In genomic region chr3:53599315-53599714, GRCm38 (mm10) we compare ENCODE assay signal across 15 mouse cellular contexts. TPM values are rescaled to one million over a fixed set of nuclear protein-coding genes. Genes with fewer than 3 reads are reported as not detected.
DNase-seq lines count a peak whose midpoint lies in the region; ATAC-seq lines count a peak whose summit lies in the region.
"Had no signal": no experiment of that assay in that cellular context is flagged by ENCODE, and none has a peak within 500 bp of the region (broad histone marks: within the 10 kb centered on the region; RNA-seq: fewer than 3 reads in every experiment).

No protein-coding gene starts in this region.

- no peak overlapping the region for H3K9ac ChIP-seq in embryonic facial prominence, embryonic 13.5 days
- H3K9ac ChIP-seq in limb, embryonic 11.5 days (ENCODE audit: low read length): no peak overlapping the region
- no peak overlapping the region for H3K9ac ChIP-seq in forebrain, embryonic 13.5 days
- H3K9ac ChIP-seq: hindbrain, embryonic 13.5 days; liver, embryonic 13.5 days; neural tube, embryonic 15.5 days had no signal

- 18% methylated on average over 7 of the region's 7 CpGs for WGBS in embryonic facial prominence, embryonic 13.5 days
- WGBS in limb, embryonic 11.5 days: 12% methylated on average over 7 of the region's 7 CpGs
- WGBS in forebrain, embryonic 13.5 days: 35% methylated on average over 7 of the region's 7 CpGs

- no peaks in the 10 kb centered on the region for H3K36me3 ChIP-seq in embryonic facial prominence, embryonic 13.5 days
- no peaks in the 10 kb centered on the region for H3K36me3 ChIP-seq in limb, embryonic 11.5 days (ENCODE audit: control insufficient read depth, insufficient read depth, low read length)
- no peaks in the 10 kb centered on the region for H3K36me3 ChIP-seq in forebrain, embryonic 13.5 days (ENCODE audit: poor library complexity, severe bottlenecking)
- H3K36me3 ChIP-seq: forebrain, embryonic 10.5 days; hindbrain, embryonic 13.5 days; liver, embryonic 13.5 days; neural tube, embryonic 15.5 days had no signal

- peaks cover 24% of the 10 kb centered on the region for H3K4me1 ChIP-seq in embryonic facial prominence, embryonic 13.5 days
- H3K4me1 ChIP-seq in limb, embryonic 11.5 days (ENCODE audit: control insufficient read depth, insufficient read depth, low read length): peaks cover 14% of the 10 kb centered on the region
- 0 out of 2 replicates have a peak, but pooled peaks cover 3% of the 10 kb centered on the region for H3K4me1 ChIP-seq in forebrain, embryonic 13.5 days
- H3K4me1 ChIP-seq: hindbrain, embryonic 13.5 days; liver, embryonic 13.5 days; neural tube, embryonic 15.5 days had no signal

- H3K9me3 ChIP-seq in embryonic facial prominence, embryonic 13.5 days: no peaks in the 10 kb centered on the region
- H3K9me3 ChIP-seq in limb, embryonic 11.5 days (ENCODE audit: control insufficient read depth, low read length): no peaks in the 10 kb centered on the region
- no peaks in the 10 kb centered on the region for H3K9me3 ChIP-seq in forebrain, embryonic 13.5 days (replicated peaks)
- H3K9me3 ChIP-seq: forebrain, embryonic 10.5 days; hindbrain, embryonic 13.5 days; liver, embryonic 13.5 days; neural tube, embryonic 15.5 days had no signal

- H3K27ac ChIP-seq in embryonic facial prominence, embryonic 13.5 days: peak overlapping the region; percentile 51; the same call in 1 of the 2 replicates
- no peak overlapping the region for H3K27ac ChIP-seq in limb, embryonic 11.5 days (replicated peaks; ENCODE audit: low read depth, low read length)
- H3K27ac ChIP-seq in forebrain, embryonic 13.5 days: no peak overlapping the region
- H3K27ac ChIP-seq: forebrain, embryonic 10.5 days; hindbrain, embryonic 13.5 days; liver, embryonic 13.5 days; neural tube, embryonic 15.5 days had no signal

- no peaks in the 10 kb centered on the region for H3K27me3 ChIP-seq in embryonic facial prominence, embryonic 13.5 days
- H3K27me3 ChIP-seq in limb, embryonic 11.5 days (ENCODE audit: control insufficient read depth, insufficient read depth, low read length): no peaks in the 10 kb centered on the region
- H3K27me3 ChIP-seq in forebrain, embryonic 13.5 days: no peaks in the 10 kb centered on the region
- H3K27me3 ChIP-seq: CH12.LX; hindbrain, embryonic 13.5 days; liver, embryonic 13.5 days; megakaryocyte, embryonic 14.5 days; neural tube, embryonic 15.5 days had no signal

- ATAC-seq in embryonic facial prominence, embryonic 13.5 days (ENCODE audit: insufficient number of reproducible peaks, insufficient read depth, low FRiP score, low TSS enrichment, low read depth): no peak
- no peak for ATAC-seq in limb, embryonic 11.5 days (ENCODE audit: insufficient number of reproducible peaks, low FRiP score, low TSS enrichment, low read depth)
- no peak for ATAC-seq in forebrain, embryonic 13.5 days

- H3K4me3 ChIP-seq in embryonic facial prominence, embryonic 13.5 days: no peak overlapping the region
- no peak overlapping the region for H3K4me3 ChIP-seq in limb, embryonic 11.5 days (ENCODE audit: low read depth, low read length)
- no peak overlapping the region for H3K4me3 ChIP-seq in forebrain, embryonic 13.5 days
- H3K4me3 ChIP-seq: forebrain, embryonic 10.5 days; hindbrain, embryonic 13.5 days; liver, embryonic 13.5 days; megakaryocyte, embryonic 14.5 days; neural tube, embryonic 15.5 days had no signal

- peak overlapping the region; percentile 16; the same call in 1 of the 2 replicates for H3K4me2 ChIP-seq in embryonic facial prominence, embryonic 13.5 days
- no peak overlapping the region for H3K4me2 ChIP-seq in limb, embryonic 11.5 days (ENCODE audit: low read depth, severe bottlenecking)
- no peak overlapping the region for H3K4me2 ChIP-seq in forebrain, embryonic 13.5 days
- H3K4me2 ChIP-seq: hindbrain, embryonic 13.5 days; liver, embryonic 13.5 days; neural tube, embryonic 15.5 days had no signal

- peak; percentile 21 for DNase-seq in urinary bladder, postnatal 14 days (ENCODE audit: low spot score)
- no peak for DNase-seq in urinary bladder, postnatal 25 days (ENCODE audit: low spot score)
- DNase-seq in limb, embryonic 11.5 days (ENCODE audit: low spot score): peak; percentile 60
- no peak for DNase-seq in ovary, adult 18-20 months (ENCODE audit: low spot score)
- DNase-seq in heart, adult 18-20 months: no peak
- DNase-seq: adrenal gland, postnatal 14 days; liver, embryonic 13.5 days had no signal

RNA-seq across cellular contexts. Expression of gene Frem2, which starts 57.8 kb away (rescaled TPM):
- 4.8 and 5.7 TPM in 2 replicates for polyA plus RNA-seq in embryonic facial prominence, embryonic 13.5 days (2015; fragmentation: Nextera tagmentation; extraction: Ambion mirVana)
- 4.9 TPM in 2 replicates for polyA plus RNA-seq in limb, embryonic 11.5 days (2014; fragmentation: Nextera tagmentation; extraction: Ambion mirVana)
- 1 to 10 TPM; 1.5 to 1.6 TPM for total RNA-seq in heart, adult 18-20 months (2021)
- 0.62 and 0.86 TPM in 2 replicates for polyA plus RNA-seq in forebrain, embryonic 13.5 days (2015; fragmentation: Nextera tagmentation; extraction: Ambion mirVana)
- total RNA-seq: monocyte, adult 5-6 weeks had no signal

Comparison
In these comparisons a context has a peak if more than half of its experiments do, and no peak if none do; other contexts are left out.
1. DNase-seq: peak in urinary bladder, postnatal 14 days (single experiment) and limb, embryonic 11.5 days (single experiment); none in urinary bladder, postnatal 25 days (single experiment), ovary, adult 18-20 months (single experiment) and heart, adult 18-20 months (0 of 2).